Mouse (Mus musculus) brown adipose tissue, adult 24 weeks (tissue): ENCODE measurements around the gene Sem1. TPM values are rescaled to one million over a fixed set of nuclear protein-coding genes. Genes with fewer than 3 reads are reported as not detected.

Source experiments
- H3K27ac ChIP-seq: fragments of 200-500 bp; replicated peaks from 2 replicates; pipeline ENCODE4 v1.5.1; 2012; ENCODE audit warnings: low read depth, mild to moderate bottlenecking, low read length
- H3K4me1 ChIP-seq: fragments of 200-500 bp; 2 replicates; pipeline ENCODE4 v1.6.1; 2012; ENCODE audit warnings: low read length, mixed read lengths; ENCODE audit not compliant: control insufficient read depth, insufficient read depth, insufficient read length
- H3K4me3 ChIP-seq: fragments of 200-500 bp; 2 replicates; pipeline ENCODE4 v1.5.1; 2012; ENCODE audit warnings: low read depth, mild to moderate bottlenecking, low read length, moderate library complexity; ENCODE audit not compliant: insufficient read depth
- polyA plus RNA-seq: library from polyadenylated mRNA; stranded (reverse); fragments of >200 nt; gene quantifications from 2 replicates; pipeline ENCODE4 v1.2.4, GENCODE M21; 2012; ENCODE audit not compliant: missing spikeins, insufficient read depth, insufficient read length

Sem1 gene
- 128 and 161 TPM in 2 replicates for polyA plus RNA-seq

DNA sequence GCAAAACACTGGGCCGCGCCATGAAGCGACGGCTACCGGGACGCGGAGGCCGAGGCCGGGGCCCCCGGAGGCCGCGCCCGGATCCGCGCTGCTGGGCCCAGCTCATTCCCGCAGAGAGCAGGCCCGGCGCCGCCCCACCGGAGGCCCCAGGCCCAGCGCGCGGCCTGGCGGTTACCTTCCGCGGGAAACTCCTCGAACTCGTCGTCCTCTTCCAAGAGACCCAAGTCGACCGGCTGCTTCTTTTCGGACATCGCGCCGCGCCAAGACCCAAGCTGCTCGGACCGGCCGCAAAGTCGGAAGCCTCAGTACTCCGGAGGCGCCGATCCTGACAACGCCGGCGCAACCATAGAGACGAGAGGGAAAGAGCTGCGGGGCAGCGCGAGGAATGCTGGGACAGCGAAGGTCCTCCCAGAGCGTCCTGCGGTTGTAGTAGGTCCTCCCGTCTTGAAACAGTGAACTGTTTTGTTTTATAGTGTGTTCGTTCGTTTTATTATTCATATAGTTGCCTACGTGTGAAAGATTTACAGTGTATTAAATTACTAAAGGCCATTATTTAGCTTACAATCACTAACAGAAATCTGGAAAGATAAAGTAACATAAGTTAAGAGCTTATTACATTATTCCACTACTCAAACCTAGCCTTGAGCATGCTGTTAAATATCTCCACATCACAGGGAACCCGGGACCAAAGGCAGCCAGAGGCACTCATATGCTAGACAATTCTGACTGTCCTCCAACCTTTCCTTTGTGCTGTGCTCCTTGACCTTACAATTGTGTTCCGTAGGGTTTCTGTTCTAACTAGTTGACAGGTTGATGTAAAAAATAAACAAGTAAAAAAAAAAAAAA, at the start of gene Sem1:
Sem1 (minus strand) TSS at position 360 of the 846 bp plus-strand sequence.
- H3K4me3 ChIP-seq: peak within 1 kb of the TSS; percentile 99
- H3K27ac ChIP-seq: peak within 1 kb of the TSS; percentile 93
- peaks cover 3% of the 10 kb centered on the region for H3K4me1 ChIP-seq

- H3K27ac ChIP-seq: no peak overlapping the region
- H3K4me3 ChIP-seq: 0 out of 2 replicates have a peak overlapping the region, but pooled peaks have one; percentile 13
- no peaks in the 10 kb centered on the region for H3K4me1 ChIP-seq
Observed at GRCm38 (mm10) chr6:6622846-6623749, 44.6 kb upstream of the Sem1 start.

DNA sequence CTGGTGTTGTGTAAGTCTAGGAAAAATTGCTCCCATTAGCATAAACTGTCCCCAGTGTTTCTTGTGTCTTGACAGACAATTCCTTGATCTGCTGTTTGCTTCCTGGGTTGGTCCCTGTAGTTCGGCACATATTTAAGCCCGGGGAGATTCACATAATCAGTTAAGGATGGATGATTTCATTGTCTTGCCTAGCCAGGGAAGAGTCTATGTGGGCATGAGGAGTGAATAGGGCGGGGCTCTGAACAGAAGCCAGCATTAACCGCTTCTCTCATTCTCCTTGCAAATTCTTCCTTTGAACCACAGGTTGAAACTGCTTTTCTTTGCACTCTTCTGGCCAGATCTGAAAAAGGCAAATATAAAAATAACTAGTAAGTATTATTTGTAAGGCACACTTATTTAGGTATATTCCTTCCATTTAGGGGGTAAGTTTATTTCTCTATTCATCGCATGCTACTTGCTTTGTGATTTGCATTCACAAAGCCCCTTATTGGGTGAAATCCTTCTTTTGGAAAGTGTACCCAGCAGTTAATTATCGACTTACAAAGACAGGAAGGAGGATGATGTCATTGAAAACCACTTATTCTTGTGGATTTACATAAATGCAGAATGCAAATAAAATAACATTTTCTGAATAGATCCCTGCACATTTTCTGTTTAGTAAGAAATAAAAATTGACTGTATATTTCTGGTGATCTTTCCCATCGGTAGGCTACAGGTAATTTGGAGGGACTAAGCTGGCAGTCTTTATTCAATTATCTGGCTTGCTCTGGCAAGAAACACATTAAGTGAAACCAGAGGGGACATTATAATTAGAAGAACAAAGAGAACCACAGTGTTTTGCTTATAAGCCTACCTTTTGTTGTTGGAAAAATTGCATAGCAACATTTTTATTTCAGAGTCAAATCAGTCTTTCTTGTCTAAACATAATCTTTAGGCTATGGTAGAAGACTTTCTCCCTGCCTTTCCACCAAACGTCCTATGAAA, 25.4 kb upstream of the Sem1 start:
- Histone ChIP-seq H3K4me1 (no peaks in the 10 kb centered on the region), H3K27ac (no peak overlapping the region), H3K4me3 (no peak overlapping the region)

- Histone ChIP-seq H3K4me3 (no peak overlapping the region), H3K4me1 (no peaks in the 10 kb centered on the region), H3K27ac (no peak overlapping the region)
Observed at GRCm38 (mm10) chr6:6586313-6586712, 7.8 kb upstream of the Sem1 start.

DNA sequence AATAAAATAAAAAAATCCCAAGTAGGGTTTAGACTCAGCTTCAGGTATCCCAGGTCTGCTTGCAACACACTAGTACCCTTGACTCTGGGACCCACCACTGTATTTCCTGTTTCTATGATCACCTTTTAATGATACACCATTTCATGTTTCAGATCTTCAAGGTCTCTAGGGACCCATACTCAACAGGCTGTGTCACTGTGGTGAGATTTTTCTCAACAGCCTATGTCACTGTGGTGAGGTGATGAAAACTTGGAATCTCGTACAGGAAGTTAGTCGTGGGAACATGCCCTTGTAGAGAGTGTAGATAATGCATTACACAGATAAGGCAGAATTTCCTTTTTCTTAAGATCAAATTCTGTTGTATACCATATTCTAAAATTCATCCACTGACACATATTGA, 3.4 kb upstream of the Sem1 start:
- H3K4me1 ChIP-seq: no peaks in the 10 kb centered on the region
- H3K4me3 ChIP-seq: no peak overlapping the region
- H3K27ac ChIP-seq: no peak overlapping the region

- Histone ChIP-seq H3K4me1 (peaks cover 3% of the 10 kb centered on the region), H3K4me3 (peak overlapping the region; percentile 99), H3K27ac (peak overlapping the region; percentile 93)
Observed at GRCm38 (mm10) chr6:6577741-6578284, 650 bp downstream of the Sem1 start.

DNA sequence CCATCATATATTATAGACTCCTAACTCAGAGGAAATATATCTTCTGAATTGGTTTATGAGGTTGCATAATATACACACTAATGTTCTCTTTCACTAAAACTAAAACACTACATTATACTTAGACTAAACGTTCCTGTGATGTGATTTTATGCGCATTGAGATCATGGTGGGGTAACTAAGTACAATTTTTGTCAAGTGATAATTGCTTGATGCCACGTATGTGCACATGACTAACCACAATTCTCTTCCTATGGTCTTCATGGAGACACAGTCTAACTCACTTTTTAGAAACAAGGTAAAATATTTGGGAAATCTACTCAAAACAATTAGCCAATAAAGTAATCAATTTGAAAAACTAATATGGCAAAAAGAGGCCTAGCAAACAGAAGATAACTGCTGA, 1.2 kb downstream of the Sem1 start:
- Histone ChIP-seq H3K4me3 (peak overlapping the region; percentile 99), H3K27ac (no peak overlapping the region), H3K4me1 (peaks cover 5% of the 10 kb centered on the region)

GRCm38 (mm10) chr6:6575796-6576195, 2.7 kb downstream of the Sem1 start:
- peaks cover 5% of the 10 kb centered on the region for H3K4me1 ChIP-seq
- H3K4me3 ChIP-seq: no peak overlapping the region
- no peak overlapping the region for H3K27ac ChIP-seq

DNA sequence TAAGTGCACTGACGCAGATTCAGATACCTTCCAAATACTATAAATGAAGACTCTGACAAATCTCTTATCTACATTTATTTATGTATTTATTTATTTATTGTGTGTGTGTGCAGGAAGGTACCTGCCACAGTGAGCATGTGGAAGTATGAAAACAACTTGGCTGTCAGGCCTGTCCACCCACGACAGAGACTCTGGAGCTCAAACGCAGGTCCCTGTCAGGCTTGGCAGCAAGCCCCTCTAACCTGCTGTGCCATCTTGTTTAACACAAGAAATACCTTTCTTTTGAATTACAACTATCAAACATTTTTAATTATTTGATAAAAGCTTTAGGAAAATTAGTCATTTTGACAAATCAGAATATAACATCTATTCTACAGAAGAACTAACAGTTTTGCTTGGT, 10.0 kb downstream of the Sem1 start:
- no peak overlapping the region for H3K27ac ChIP-seq
- peaks cover 2% of the 10 kb centered on the region; the same call in 1 of the 2 replicates for H3K4me1 ChIP-seq

DNA sequence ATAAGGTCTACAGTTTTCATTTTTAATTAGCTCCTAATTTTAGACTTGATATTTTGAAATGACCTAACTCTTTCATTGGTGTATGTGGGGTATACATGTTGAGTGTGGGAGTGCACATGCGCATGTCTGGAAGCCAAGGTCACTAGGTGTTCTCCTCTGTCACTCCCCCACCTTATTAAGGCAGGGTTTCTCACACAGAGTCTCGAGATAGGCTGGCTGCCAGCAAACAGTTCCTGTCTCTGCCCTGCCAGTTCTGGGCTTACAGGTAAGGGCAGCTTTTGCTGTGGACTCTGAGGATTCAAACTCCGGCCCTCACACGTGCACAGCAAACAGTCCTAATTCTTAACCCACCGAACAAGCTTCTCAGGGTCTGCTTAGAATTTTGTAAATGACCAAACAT, 14.8 kb downstream of the Sem1 start:
- H3K27ac ChIP-seq: no peak overlapping the region
- peaks cover 3% of the 10 kb centered on the region for H3K4me1 ChIP-seq
- no peak overlapping the region for H3K4me3 ChIP-seq

More for the DNA sequence above, 10.0 kb downstream of the Sem1 start:
- H3K4me3 ChIP-seq: no peak overlapping the region

- Histone ChIP-seq H3K27ac (no peak overlapping the region), H3K4me1 (peaks cover 3% of the 10 kb centered on the region; the same call in 1 of the 2 replicates)
Observed at GRCm38 (mm10) chr6:6562716-6563115, 15.7 kb downstream of the Sem1 start.

DNA sequence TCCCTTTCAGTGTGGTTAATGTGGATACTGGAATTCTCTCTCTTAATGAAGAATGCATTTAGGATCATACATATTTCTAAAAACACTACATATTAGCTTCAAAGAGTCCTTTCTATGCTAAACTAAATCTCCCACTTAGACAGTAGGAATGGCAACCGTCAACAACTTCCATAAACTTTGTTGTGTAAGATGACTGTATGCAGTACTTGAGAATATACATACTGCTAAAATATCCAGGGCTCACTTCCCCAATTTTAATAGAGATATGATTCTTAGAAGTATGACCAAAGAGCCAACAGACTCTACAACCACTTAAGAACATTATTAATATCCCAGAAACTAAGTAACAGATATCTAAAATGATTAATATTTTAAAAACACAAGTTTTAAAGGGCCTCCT, 20.8 kb downstream of the Sem1 start:
- no peaks in the 10 kb centered on the region for H3K4me1 ChIP-seq
- H3K27ac ChIP-seq: no peak overlapping the region
- H3K4me3 ChIP-seq: no peak overlapping the region

More at GRCm38 (mm10) chr6:6562716-6563115, 15.7 kb downstream of the Sem1 start:
- no peak overlapping the region for H3K4me3 ChIP-seq

- H3K4me3 ChIP-seq: no peak overlapping the region
- no peak overlapping the region for H3K27ac ChIP-seq
Observed at GRCm38 (mm10) chr6:6552006-6552405, 26.5 kb downstream of the Sem1 start.

DNA sequence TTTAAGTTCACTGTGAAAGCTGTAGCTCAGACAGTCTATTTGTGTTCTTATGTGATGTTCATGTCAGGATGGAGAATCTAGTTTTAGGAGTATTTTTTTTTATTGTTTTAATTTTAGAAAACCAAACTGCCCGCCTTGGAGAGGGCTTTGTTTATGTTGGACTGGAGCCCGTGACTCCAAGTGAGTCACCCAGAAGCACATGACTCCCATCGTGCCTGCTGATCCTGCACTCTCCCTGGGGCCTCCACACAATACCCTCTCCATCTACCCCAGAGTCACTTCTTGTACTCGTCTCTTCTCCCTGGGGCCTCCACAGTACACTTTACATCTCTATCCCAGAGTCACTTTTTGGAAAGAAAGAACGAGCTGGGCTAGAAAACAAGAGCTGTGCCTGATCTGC, 30.5 kb downstream of the Sem1 start:
- no peak overlapping the region for H3K4me3 ChIP-seq
- H3K27ac ChIP-seq: no peak overlapping the region
- H3K4me1 ChIP-seq: no peaks in the 10 kb centered on the region; the same call in 1 of the 2 replicates

More at GRCm38 (mm10) chr6:6552006-6552405, 26.5 kb downstream of the Sem1 start:
- H3K4me1 ChIP-seq: no peaks in the 10 kb centered on the region; the same call in 1 of the 2 replicates
